Mouse (Mus musculus): ENCODE measurements around the gene Zfp644.

DNA sequence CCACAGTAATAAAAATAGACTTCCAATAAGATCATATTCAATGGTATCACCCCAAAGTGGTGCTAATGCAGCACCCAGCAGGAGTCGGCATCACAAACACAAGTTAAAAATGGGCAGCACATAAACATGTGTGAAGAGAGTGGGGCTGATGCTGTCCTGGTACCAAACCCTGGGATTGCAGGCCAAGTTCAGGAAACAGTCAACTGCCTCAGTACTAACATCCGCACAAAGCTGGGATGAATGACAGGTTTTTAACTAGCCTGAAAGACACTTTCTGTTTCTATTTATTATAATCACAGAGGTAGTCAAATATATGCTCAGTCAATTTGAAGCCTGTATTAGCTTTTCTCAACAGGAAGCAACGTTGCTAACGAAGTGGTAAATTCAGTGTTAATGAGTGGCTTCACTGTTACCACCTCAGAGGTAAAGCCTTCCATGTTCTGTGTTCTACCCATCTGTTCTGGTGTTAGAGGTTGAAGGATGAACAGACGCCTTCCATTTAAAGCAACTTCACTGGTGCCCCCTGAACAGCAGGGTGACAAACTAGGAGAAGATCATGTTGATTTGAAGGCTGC lies 56.8 kb downstream of the Zfp644 start:
- TF ChIP-seq HCFC1 (IDR thresholded peaks at IDR 0.05; ENCODE audit: borderline replicate concordance, insufficient read depth, low read length) (no peak), MAFK (IDR thresholded peaks at IDR 0.05; ENCODE audit: insufficient read depth, low read depth, low read length) (no peak), ZC3H11A (IDR thresholded peaks at IDR 0.05; ENCODE audit: borderline replicate concordance, low read depth, low read length) (no peak), ZNF384 (IDR thresholded peaks at IDR 0.05; ENCODE audit: low read depth, low read length) (no peak)
